22 mouse cellular contexts compared by ENCODE assay signal in genomic region chr3:55462904-55463668, GRCm38 (mm10). TPM values are rescaled to one million over a fixed set of nuclear protein-coding genes. Genes with fewer than 3 reads are reported as not detected.
DNase-seq lines count a peak whose midpoint lies in the region; ATAC-seq lines count a peak whose summit lies in the region.
"Had no signal": no experiment of that assay in that cellular context is flagged by ENCODE, and none has a peak within 500 bp of the region (broad histone marks: within the 10 kb centered on the region; RNA-seq: fewer than 3 reads in every experiment).

No protein-coding gene starts in this region.

- no peaks in the 10 kb centered on the region for H3K36me3 ChIP-seq in embryonic facial prominence, embryonic 11.5 days (replicated peaks; ENCODE audit: control insufficient read depth, insufficient read depth, low read depth, low read length)
- H3K36me3 ChIP-seq in limb, embryonic 12.5 days, result peaks cover 6% of the 10 kb centered on the region; the same call in 1 of the 2 replicates
- H3K36me3 ChIP-seq in liver, embryonic 12.5 days, result no peaks in the 10 kb centered on the region
- H3K36me3 ChIP-seq: G1E; heart, embryonic 12.5 days; neural tube, embryonic 12.5 days had no signal

- H3K4me2 ChIP-seq in embryonic facial prominence, embryonic 11.5 days (ENCODE audit: low read depth, low read length), result no peak overlapping the region
- no peak overlapping the region for H3K4me2 ChIP-seq in limb, embryonic 12.5 days
- H3K4me2 ChIP-seq in liver, embryonic 12.5 days, result no peak overlapping the region
- H3K4me2 ChIP-seq: neural tube, embryonic 12.5 days had no signal

- no peak overlapping the region for H3K9ac ChIP-seq in embryonic facial prominence, embryonic 11.5 days (replicated peaks; ENCODE audit: low read length)
- H3K9ac ChIP-seq in limb, embryonic 12.5 days (replicated peaks), result no peak overlapping the region
- no peak overlapping the region for H3K9ac ChIP-seq in liver, embryonic 12.5 days
- H3K9ac ChIP-seq: heart, embryonic 12.5 days; liver, postnatal 0 days; midbrain, embryonic 12.5 days; neural tube, embryonic 12.5 days had no signal

- intact Hi-C loops in gastrocnemius, postnatal 14 days (cut with DNase I; ENCODE audit: low total_unique reads), result no loop called here

- no peaks in the 10 kb centered on the region for H3K27me3 ChIP-seq in embryonic facial prominence, embryonic 11.5 days (ENCODE audit: control insufficient read depth, insufficient read depth, low read length)
- H3K27me3 ChIP-seq in limb, embryonic 12.5 days, result 0 out of 2 replicates have a peak, but pooled peaks cover 3% of the 10 kb centered on the region
- H3K27me3 ChIP-seq in liver, embryonic 12.5 days (replicated peaks), result no peaks in the 10 kb centered on the region
- H3K27me3 ChIP-seq: heart, embryonic 12.5 days; midbrain, embryonic 12.5 days; neural tube, embryonic 12.5 days had no signal

- peak; percentile 14; the same call in 1 of the 2 replicates for ATAC-seq in frontal cortex, adult (ENCODE audit: low TSS enrichment)
- no peak for ATAC-seq in embryonic facial prominence, embryonic 11.5 days (replicated peaks; ENCODE audit: insufficient number of reproducible peaks, low FRiP score, low TSS enrichment, low read depth)
- ATAC-seq in limb, embryonic 12.5 days (ENCODE audit: insufficient number of reproducible peaks, insufficient read depth, low FRiP score, low TSS enrichment, low read depth), result no peak
- ATAC-seq in liver, embryonic 12.5 days, result no peak
- ATAC-seq: liver, postnatal 0 days had no signal

- WGBS in embryonic facial prominence, embryonic 11.5 days, result 90% methylated on average over 4 of the region's 4 CpGs
- WGBS in limb, embryonic 12.5 days, result 78% methylated on average over 4 of the region's 4 CpGs
- WGBS in liver, embryonic 12.5 days (ENCODE audit: insufficient replicate concordance), result 73% methylated on average over 4 of the region's 4 CpGs

- H3K4me3 ChIP-seq in embryonic facial prominence, embryonic 11.5 days (ENCODE audit: low read depth, low read length), result no peak overlapping the region
- no peak overlapping the region for H3K4me3 ChIP-seq in limb, embryonic 12.5 days (replicated peaks)
- no peak overlapping the region for H3K4me3 ChIP-seq in liver, embryonic 12.5 days
- H3K4me3 ChIP-seq: erythroblast, embryonic 14.5 days; heart, embryonic 12.5 days; midbrain, embryonic 12.5 days; neural tube, embryonic 12.5 days had no signal

- H3K9me3 ChIP-seq in embryonic facial prominence, embryonic 11.5 days (replicated peaks; ENCODE audit: control insufficient read depth, low read length), result no peaks in the 10 kb centered on the region
- H3K9me3 ChIP-seq in limb, embryonic 12.5 days, result 0 out of 2 replicates have a peak, but pooled peaks cover 5% of the 10 kb centered on the region
- no peaks in the 10 kb centered on the region for H3K9me3 ChIP-seq in liver, embryonic 12.5 days (replicated peaks)
- H3K9me3 ChIP-seq: heart, embryonic 12.5 days; midbrain, embryonic 12.5 days; neural tube, embryonic 12.5 days had no signal

- no peaks in the 10 kb centered on the region for H3K4me1 ChIP-seq in embryonic facial prominence, embryonic 11.5 days (ENCODE audit: control insufficient read depth, insufficient read depth, low read length)
- H3K4me1 ChIP-seq in limb, embryonic 12.5 days (replicated peaks), result peaks cover 31% of the 10 kb centered on the region
- H3K4me1 ChIP-seq in liver, embryonic 12.5 days, result no peaks in the 10 kb centered on the region

- H3K27ac ChIP-seq in embryonic facial prominence, embryonic 11.5 days (replicated peaks; ENCODE audit: low read depth, low read length), result peak overlapping the region; percentile 16; the same call in 1 of the 2 replicates
- 0 out of 2 replicates have a peak overlapping the region, but pooled peaks have one; percentile 20 for H3K27ac ChIP-seq in limb, embryonic 12.5 days
- no peak overlapping the region for H3K27ac ChIP-seq in liver, embryonic 12.5 days
- H3K27ac ChIP-seq: neural tube, embryonic 12.5 days had no signal

- no peak for DNase-seq in frontal cortex, postnatal 36 days (ENCODE audit: low spot score in 2 of 2)
- peak; percentile 65 to 66 for DNase-seq in cerebellum, postnatal 25 days
- no peak for DNase-seq in embryonic facial prominence, embryonic 11.5 days (ENCODE audit: low spot score)
- DNase-seq in gastrocnemius, postnatal 14 days, result no peak
- no peak for DNase-seq in left cerebral cortex, adult 9 months (ENCODE audit: low spot score in 2 of 2)
- DNase-seq: kidney, adult 2 months; kidney, postnatal 4 days; layer of hippocampus, postnatal 36 days; liver, postnatal 0 days; lung, postnatal 36 days had no signal

RNA-seq across cellular contexts. Expression of gene Gm21954, which starts 8.9 kb away (rescaled TPM):
- not detected in 2 replicates for polyA plus RNA-seq in embryonic facial prominence, embryonic 11.5 days (2014; fragmentation: Nextera tagmentation; extraction: Ambion mirVana)
- not detected in 2 replicates for polyA plus RNA-seq in limb, embryonic 12.5 days (2016; fragmentation: Nextera tagmentation; extraction: Ambion mirVana)
- total RNA-seq in gastrocnemius, postnatal 14 days (2021), result not detected
- not detected in 2 replicates for polyA plus RNA-seq in liver, embryonic 12.5 days (2016; fragmentation: Nextera tagmentation; extraction: Ambion mirVana)
- total RNA-seq: adrenal gland, adult 18-20 months; common myeloid progenitor, adult 5-6 weeks; G1E; gastrocnemius, postnatal 4 days; layer of hippocampus, postnatal 36 days had no signal
- polyA plus RNA-seq: erythroblast, embryonic 14.5 days; G1E; heart, embryonic 12.5 days; kidney, adult 2 months; limb, embryonic 14.5 days; liver, postnatal 0 days; midbrain, embryonic 12.5 days; neural tube, embryonic 12.5 days had no signal

Comparison
In these comparisons a context has a peak if more than half of its experiments do, and no peak if none do; other contexts are left out.
1. DNase-seq: peak in cerebellum, postnatal 25 days (2 of 2); none in frontal cortex, postnatal 36 days (0 of 2), embryonic facial prominence, embryonic 11.5 days (single experiment), gastrocnemius, postnatal 14 days (single experiment) and left cerebral cortex, adult 9 months (0 of 2).